Mouse (Mus musculus) kidney, adult 8-10 months (tissue): ENCODE results near the gene Pramef8.
A peak's percentile ranks its signal among the peaks of the same experiment; 100 is the strongest.
"Not testable (repeated sequence)": the region's sequence is repeated elsewhere in the genome, so short reads cannot be mapped to it uniquely, and the experiment has no call there.

Source experiments
- DNase-seq, 2 experiments: peaks; one replicate each; pipeline ENCODE4 v3.0.0; 2022

Pramef8 gene

DNA sequence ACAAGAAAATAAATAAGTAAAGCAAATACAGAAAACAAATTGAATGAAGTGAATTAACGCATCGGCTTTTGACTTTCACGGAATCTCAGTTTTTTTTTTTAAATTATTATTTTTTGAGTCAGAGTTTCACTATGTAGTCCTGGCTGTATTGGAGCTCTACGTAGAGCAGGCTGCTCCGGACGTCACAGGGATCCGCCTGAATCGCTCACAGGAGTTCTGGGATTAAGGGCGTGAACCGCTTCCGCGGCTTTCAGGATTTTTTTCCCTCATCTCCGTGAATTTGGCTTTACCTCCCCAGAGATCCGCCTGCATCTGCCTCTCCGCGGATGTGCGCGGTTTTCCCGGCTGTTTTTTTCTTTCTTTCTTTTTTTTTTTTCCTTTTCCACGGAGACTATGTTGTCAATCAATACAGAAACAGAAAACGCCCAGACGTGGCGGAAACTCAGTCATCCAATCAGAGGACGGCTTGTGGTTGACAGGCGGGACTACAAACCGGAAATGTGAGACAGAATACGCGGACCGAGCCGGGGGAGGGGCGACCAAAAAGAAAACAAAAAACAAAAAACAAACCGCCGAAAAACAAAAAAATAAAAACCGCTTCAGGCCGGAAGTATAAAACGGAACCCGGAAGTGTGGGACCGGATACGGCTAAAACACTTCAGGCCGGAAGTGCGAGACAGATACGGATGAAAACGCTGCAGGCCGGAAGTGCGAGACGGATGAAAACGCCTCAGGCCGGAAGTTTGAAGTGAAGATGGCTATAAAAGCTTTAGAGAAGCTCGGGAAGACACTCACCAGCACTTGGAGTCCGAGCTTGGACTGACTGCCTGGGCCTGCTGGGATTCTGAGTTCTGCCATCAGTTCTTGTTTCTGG lies at the start of gene Pramef8:
Pramef8 (plus strand) TSS at position 208 of the 874 bp plus-strand sequence.
- DNase-seq: peak; percentile 91 to 94

DNA sequence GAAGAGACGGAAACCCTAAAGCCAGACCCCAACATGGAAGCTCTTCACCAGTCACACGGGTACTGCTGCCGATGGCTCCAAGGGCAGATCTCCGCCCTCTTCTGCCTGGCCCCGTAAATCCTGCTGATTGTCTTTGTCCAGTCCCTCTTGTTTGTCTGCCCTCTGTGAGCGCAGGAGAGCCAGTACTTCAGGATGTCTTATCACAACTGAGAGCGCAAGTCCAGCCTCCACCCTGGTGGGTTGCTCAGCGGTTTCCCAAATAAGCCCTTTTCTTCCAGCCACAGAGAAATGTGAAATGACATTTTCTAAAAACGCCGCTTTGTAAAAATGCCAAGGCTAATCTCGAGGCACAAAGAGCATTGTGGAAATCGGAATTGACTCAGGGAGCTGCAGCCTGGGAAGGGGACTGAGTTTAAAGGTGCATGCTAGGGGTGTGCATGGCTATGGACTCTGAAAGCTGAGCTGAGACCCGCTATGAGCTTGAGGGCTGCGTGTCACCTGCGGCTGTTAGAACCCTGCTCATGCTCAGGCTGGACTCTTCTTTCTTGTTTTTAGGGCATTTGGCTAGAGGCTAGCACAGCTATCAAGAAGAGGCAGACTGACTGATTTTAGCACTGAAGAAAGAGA lies 45.7 kb upstream of the Pramef8 start:
- DNase-seq: no peak

DNA sequence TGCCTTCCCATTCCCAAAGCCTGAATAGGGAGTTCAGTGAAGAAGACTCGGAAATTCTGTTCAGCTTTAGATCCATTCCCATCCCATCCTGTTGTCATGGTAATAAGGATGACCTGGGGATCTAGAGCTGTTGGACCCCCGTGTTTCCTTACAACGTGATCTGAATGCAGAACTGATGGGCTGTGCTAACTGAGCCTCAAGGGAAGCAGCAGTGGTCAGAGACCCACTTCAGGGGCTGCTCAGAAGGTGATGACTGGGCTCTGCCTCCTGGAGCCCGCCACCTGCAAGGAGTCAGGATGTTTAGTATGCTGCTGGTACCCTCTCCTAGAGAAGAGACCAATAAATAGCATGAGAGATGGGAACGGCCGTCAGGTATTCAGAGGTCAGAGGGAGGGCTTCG lies 32.7 kb upstream of the Pramef8 start:
- no peak for DNase-seq

DNA sequence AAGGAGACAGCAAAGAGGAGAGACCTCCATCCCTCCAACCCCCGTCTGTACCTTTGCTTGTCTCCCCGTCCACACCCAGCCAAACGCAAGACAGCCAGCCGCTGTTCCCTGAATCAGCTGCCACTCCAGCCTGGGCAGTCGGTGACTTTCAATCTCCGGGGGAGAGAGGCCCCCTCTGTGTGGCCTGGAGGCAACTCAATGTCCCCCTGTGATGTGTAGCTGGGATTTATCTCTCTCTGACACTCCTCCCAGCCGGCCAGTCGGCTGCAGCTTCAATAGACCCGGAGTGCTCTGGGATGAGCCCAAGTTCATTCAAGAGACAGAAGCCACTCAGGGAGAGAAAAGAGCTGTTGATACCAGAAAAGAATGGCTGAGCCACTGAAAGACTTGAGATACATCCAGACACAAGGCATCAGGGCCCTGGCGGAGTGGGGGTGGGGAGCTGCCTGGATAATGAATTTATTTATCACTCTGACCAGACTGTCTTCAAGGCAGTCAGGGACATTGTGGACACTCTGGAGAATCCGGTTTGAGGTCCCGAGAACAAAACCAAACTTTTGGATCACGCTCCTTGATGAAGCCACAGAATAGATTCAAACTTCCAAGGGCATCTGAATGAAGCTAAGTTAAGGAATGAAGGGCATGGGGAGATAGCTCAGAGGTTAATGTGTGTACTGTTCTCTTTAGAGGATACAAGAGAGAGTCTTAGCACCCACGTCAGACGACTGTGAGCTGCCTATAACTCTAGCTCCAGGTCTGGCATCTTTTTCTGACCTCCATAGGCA lies 32.1 kb upstream of the Pramef8 start:
- DNase-seq: no peak

DNA sequence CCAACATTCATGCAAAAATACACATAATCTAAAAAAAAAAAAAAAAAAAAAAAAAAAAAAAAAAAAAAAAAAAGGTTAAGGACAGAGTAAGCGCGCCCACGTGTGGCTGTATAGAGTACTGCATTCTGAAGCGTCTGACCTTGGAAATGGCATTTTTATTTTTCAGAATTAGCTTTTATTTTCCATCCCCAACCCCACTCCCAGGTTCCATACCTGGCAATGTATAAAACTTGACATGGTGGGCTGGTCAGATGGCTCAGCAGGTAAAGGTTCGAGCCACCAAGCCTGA lies 31.6 kb upstream of the Pramef8 start:
- peak in 1 of 2 experiments; percentile 10 for DNase-seq

DNA sequence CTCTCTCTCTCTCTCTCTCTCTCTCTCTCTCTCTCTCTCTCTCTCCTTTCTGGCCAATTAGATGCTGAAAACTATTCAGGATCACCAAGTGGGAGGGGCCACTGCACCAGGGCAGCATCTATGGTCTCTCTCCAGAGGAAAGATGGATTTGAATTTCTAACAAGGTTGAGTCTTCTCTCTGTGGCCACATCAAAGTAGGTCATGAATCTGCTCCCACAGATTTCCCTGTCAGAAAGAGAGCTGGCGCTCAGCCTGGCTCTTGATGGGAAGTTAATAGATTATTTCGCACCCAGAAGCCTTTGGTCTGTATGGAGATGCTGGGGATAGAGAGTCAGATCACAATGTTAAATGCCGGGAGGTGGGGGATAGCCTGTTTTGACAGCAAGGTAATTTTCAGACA lies 30.1 kb upstream of the Pramef8 start:
- DNase-seq: no peak

DNA sequence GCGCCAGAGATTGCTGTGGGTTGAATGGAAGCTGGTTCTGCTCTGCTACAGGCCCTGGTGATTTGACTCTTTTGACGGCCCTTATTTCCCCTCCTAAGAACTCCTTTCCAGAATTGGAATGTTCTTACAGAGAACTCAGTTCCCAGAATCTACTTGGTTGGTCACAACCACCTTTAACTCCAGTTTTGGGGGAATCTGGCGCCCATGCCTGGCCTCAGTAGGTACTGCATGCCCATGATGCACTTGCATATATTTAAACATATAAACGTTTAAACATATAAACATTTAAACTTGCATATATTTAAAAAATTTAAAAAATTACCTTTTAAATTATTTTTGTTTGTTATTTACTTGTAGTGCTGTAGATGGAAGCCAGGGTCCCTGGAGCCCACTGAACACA lies 28.6 kb upstream of the Pramef8 start:
- no peak for DNase-seq

DNA sequence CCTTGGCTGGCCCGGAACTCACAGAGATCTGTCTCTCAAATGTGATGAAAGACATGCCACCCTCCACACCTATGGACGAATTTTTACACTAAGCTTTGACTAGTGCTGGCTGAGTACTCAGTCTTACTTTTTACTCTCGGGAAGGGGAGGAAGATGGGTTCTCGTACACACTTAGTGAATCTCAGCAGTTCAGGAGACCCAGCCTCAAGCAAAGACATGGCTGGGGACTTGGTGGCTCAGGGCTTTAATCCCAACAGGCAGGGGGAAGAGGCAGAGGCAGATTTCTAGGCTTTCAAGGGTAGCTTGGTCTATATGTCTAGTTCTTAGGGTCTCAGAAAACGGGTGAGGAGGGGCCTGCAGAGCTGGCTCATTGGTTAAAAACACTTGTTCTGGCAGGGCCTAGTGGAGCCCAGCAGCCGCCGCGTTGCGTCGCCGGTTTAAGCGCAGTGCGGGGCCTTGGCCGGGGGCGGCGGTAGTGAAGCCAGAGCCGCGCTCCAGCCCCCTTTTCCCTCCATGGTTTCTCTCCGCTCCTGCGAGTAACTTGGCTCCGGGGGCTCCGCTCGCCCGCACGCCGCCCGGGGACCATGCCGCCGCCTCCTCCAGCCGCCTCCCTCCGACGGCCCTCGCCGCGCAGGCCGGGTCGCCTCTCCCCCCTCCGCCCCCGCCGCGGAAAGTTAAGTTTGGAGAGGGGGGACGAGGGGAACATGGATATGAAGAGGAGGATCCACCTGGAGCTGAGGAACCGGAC lies 23.1 kb upstream of the Pramef8 start:
- no peak for DNase-seq

DNA sequence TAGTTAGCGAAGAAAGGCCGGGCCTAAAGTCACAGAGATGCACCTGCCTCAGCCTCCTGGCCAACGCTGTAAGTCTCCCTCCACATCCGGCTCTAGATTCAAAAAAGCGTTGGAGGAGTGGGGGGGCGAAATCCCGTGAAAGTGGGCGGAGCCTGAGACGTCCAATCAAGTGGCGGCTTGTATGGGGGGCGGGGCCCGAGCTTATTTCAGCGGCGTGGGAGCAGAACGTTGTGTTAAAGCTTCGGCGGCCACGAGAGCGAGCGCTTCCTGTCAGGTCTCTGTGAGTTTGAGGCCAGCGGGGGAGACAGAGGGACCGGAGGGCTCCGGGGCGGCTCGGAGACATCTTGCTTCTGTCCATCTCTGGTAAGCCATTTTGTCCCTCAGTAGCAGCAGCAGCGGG lies 18.0 kb upstream of the Pramef8 start, which contains the start of gene Pramel1:
Pramel1 (plus strand) TSS at position 248 of the 400 bp plus-strand sequence.
- DNase-seq: no peak

DNA sequence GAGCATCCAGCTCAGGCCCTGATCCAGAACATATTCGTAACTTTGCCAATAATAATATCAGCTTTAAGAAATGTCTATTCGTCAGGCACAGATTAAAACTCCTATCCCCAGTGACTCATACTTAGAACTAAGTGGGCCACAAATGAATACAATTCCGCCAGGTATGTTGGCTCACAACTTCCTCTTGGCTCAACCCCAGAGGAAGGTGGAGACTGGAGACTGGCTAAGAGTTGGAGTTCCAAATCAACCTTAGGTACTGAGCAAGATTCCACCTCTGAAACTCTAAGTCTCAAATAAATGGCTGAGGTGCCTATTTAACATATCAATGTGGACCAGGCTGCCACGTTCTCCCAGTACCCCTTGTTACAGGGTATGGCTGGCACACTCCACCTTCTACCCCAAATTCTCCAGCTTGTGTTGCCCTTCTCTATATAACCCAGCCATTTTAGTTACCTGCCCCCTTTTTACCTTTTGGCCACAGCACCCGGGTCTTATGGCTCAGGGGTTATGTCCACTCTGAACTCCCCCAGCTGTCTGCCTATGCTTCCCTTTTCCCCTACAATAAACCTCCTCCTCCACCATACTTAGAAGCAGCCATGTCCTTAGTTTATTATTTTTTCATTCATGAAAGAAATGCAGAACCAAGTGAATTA lies 534 bp upstream of the Pramef8 start:
- peak; percentile 6 to 11 for DNase-seq

DNA sequence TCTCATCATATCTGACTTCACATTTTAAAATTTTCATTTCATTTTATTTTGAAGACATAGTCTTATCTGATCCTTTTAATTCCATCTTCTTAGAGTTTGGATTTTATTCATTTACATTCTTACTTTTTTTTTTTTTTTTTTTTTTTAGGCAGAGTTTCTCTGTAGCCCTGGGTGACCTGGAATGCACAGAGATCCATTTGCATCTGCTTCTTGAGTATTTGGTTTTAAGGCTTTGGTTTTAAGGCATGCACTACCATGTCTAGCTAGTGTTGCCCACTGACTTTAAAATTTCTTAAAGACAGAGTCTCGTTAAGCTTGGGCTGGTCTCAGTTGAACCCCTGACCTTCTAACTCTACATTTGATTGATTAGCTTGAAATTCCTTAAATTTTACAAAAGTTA lies 1.4 kb downstream of the Pramef8 start:
- DNase-seq: no peak

DNA sequence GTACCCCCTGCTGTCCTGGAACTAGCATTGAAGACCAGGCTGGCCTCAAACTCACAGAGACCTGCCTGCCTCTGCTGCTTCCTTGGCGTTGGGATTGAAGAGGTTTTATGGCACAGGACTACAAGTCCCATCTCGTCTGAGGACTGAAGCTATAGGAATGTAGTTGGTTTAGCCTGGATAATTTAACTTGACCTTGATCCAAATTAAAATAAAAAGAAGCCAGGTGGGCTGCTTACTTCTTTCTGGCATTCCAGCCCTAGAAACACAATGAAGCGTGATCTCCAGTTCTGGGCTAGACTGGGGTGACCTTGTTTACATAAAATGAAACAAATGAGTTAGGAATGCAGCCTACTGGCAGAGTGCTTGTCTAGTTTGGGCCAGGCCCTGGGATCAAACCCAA lies 1.9 kb downstream of the Pramef8 start:
- DNase-seq: no peak

DNA sequence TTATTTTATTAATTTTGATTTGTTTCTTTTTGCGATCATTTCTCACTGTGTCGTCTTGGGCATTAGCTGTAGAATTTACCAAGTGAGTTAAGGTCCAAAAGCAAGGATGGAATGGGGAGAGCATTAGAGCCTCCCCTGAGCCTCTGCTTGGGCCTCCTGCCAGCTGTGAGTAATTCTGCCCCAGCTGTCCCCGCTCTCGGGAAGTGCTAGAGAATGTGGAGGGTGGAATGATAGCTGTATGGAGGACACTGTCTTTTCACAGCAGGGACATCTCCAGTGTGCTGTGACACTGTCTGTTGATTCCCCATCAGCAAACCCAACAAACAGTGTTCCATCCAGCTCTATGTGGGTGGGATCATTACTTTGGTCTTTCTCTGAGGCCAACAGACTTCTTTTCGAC lies 14.5 kb downstream of the Pramef8 start:
- not testable (repeated sequence) for DNase-seq

DNA sequence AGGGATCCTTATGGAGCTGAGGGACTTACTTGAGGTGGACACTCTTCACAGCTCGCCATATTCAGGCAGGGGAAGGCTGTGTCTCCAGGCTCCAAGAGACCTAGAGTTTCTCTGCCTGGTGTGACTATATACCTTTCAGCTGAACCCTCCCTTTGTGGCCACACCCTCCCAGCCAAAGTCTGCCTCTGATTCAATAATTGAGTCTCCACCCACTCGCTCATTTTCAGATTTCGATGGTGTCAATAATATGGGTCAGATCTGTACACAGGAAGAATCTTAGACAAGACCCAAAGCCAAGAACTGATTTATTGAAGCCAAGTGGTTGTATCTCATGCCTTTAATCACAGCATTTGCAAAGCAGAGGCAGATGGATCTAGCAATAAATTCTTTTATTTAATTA lies 38.0 kb downstream of the Pramef8 start, which contains the start of gene Oog4:
Oog4 (minus strand) TSS at position 101 of the 400 bp plus-strand sequence.
- DNase-seq: no peak
